9 mouse cellular contexts compared by ENCODE assay signal in genomic region chr2:112454125-112454861, GRCm38 (mm10). TPM values are rescaled to one million over a fixed set of nuclear protein-coding genes. Genes with fewer than 3 reads are reported as not detected.
DNase-seq lines count a peak whose midpoint lies in the region; ATAC-seq and TF ChIP-seq lines count a peak whose summit lies in the region.
"Had no signal": no experiment of that assay in that cellular context is flagged by ENCODE, and none has a peak within 500 bp of the region (broad histone marks: within the 10 kb centered on the region; RNA-seq: fewer than 3 reads in every experiment).

No protein-coding gene starts in this region.

- H3K4me3 ChIP-seq in heart, adult 2 months, result peak overlapping the region; percentile 76
- H3K4me3 ChIP-seq in ES-Bruce4 (ENCODE audit: low read depth, low read length) (peak overlapping the region; percentile 99), macrophage (ENCODE audit: inconsistent target) (peak overlapping the region; percentile 99)
- peak overlapping the region; percentile 69 for H3K4me3 ChIP-seq in forebrain, postnatal 0 days (ENCODE audit: low read depth, low read length)

- H3K4me1 ChIP-seq in heart, adult 2 months (ENCODE audit: control insufficient read depth, insufficient read depth, low read length), result no peaks in the 10 kb centered on the region; the same call in none of the 2 replicates
- no peaks in the 10 kb centered on the region for H3K4me1 ChIP-seq in ES-Bruce4 (ENCODE audit: control insufficient read depth, insufficient read depth, low read length)
- 0 out of 2 replicates have a peak, but pooled peaks cover 8% of the 10 kb centered on the region for H3K4me1 ChIP-seq in forebrain, postnatal 0 days (ENCODE audit: insufficient read depth)

- no peak for DNase-seq in heart, adult 2 months
- DNase-seq in heart, postnatal 36 days, result no peak
- no peak for DNase-seq in forebrain, postnatal 0 days
- no peak for DNase-seq in Muller cell, postnatal 12 days (ENCODE audit: inconsistent ontology term)
- DNase-seq in testis, postnatal 14 days (ENCODE audit: low spot score), result no peak
- DNase-seq in urinary bladder, adult 18-20 months (ENCODE audit: low spot score in 2 of 2), result no peak

- intact Hi-C loops in heart, adult 2 months (cut with DNase I), result loop anchor here (2.0 to 5.0 kb wide), 3 partner anchors 39 to 187 kb away; partner anchors contain the start of genes Aven, Gm21985, Katnbl1 and Slc12a6
- intact Hi-C loops in heart, postnatal 36 days (cut with DNase I), result loop anchor here (2.0 kb wide), 4 partner anchors 37 to 191 kb away; partner anchors contain the start of genes Emc4 and Katnbl1

- WGBS in heart, adult 2 months, result 30% methylated on average over 17 of the region's 17 CpGs
- 32% methylated on average over 17 of the region's 17 CpGs for WGBS in forebrain, postnatal 0 days
- 32% methylated on average over 17 of the region's 17 CpGs for WGBS in macrophage (ENCODE audit: missing documents)

- peak overlapping the region; percentile 92 for H3K27ac ChIP-seq in heart, adult 2 months
- H3K27ac ChIP-seq in ES-Bruce4 (ENCODE audit: insufficient read depth, low read length) (peak overlapping the region; percentile 82), macrophage (peak overlapping the region; percentile 80)
- peak overlapping the region; percentile 90 for H3K27ac ChIP-seq in forebrain, postnatal 0 days (ENCODE audit: low read depth, low read length)

- peaks cover 2% of the 10 kb centered on the region; the same call in 1 of the 2 replicates for H3K79me2 ChIP-seq in heart, adult 2 months (replicated peaks; ENCODE audit: control insufficient read depth, insufficient read depth, low read length)
- peaks cover 44% of the 10 kb centered on the region for H3K79me2 ChIP-seq in macrophage (ENCODE audit: inconsistent target)

- no peak for TF ChIP-seq POLR2A in heart, adult 2 months (IDR thresholded peaks at IDR 0.05; ENCODE audit: insufficient read depth, low read depth, low read length)
- no peak for TF ChIP-seq POLR2A in ES-Bruce4 (IDR thresholded peaks at IDR 0.05; ENCODE audit: insufficient read depth, low read length)

- H3K27me3 ChIP-seq in heart, adult 2 months (ENCODE audit: control insufficient read depth, insufficient read depth, low read length), result no peaks in the 10 kb centered on the region
- no peaks in the 10 kb centered on the region for H3K27me3 ChIP-seq in ES-Bruce4 (ENCODE audit: control insufficient read depth, insufficient read depth, low read length, poor library complexity, severe bottlenecking)
- no peaks in the 10 kb centered on the region for H3K27me3 ChIP-seq in forebrain, postnatal 0 days (ENCODE audit: insufficient read depth, low read length)

- peaks cover 6% of the 10 kb centered on the region for H3K36me3 ChIP-seq in heart, adult 2 months (ENCODE audit: control insufficient read depth, insufficient read depth, low read length)
- no peaks in the 10 kb centered on the region for H3K36me3 ChIP-seq in ES-Bruce4 (ENCODE audit: control insufficient read depth, insufficient read depth, low read length, poor library complexity, severe bottlenecking)
- no peaks in the 10 kb centered on the region for H3K36me3 ChIP-seq in forebrain, postnatal 0 days (ENCODE audit: insufficient read depth)
- H3K36me3 ChIP-seq in macrophage (ENCODE audit: inconsistent target), result peaks cover 7% of the 10 kb centered on the region; the same call in 1 of the 2 replicates

- TF ChIP-seq EP300 in heart, adult 2 months (IDR thresholded peaks at IDR 0.05; ENCODE audit: insufficient read depth, low read depth, low read length), result no peak
- no peak for TF ChIP-seq EP300 in ES-Bruce4 (IDR thresholded peaks at IDR 0.05; ENCODE audit: insufficient read depth, low read depth, low read length)

- H3K9me3 ChIP-seq in ES-Bruce4 (replicated peaks; ENCODE audit: control insufficient read depth, insufficient read depth, low read length, poor library complexity, severe bottlenecking), result no peaks in the 10 kb centered on the region
- H3K9me3 ChIP-seq in forebrain, postnatal 0 days (ENCODE audit: low read length), result no peaks in the 10 kb centered on the region

- TF ChIP-seq CTCF in heart, adult 2 months (IDR thresholded peaks at IDR 0.05), result no peak
- TF ChIP-seq CTCF in ES-Bruce4 (IDR thresholded peaks at IDR 0.05; ENCODE audit: low read depth, low read length), result no peak
- TF ChIP-seq CTCF in forebrain, postnatal 0 days (IDR thresholded peaks at IDR 0.05; ENCODE audit: low read depth), result no peak

- peak; percentile 53 for ATAC-seq in forebrain, postnatal 0 days

- peak overlapping the region; percentile 74 for H3K4me2 ChIP-seq in forebrain, postnatal 0 days (ENCODE audit: low read depth)

- H3K9ac ChIP-seq in heart, adult 2 months (ENCODE audit: low read depth, low read length), result peak overlapping the region; percentile 84
- peak overlapping the region; percentile 72 for H3K9ac ChIP-seq in ES-Bruce4 (ENCODE audit: low read depth, poor library complexity, severe bottlenecking)
- H3K9ac ChIP-seq in forebrain, postnatal 0 days, result peak overlapping the region; percentile 87

RNA-seq across cellular contexts. Expression of gene Emc7, which starts 0.5 kb away (rescaled TPM):
- total RNA-seq in heart, adult 2 months (2021), result 10 to 100 TPM; 14.3 to 17.7 TPM
- polyA plus RNA-seq in heart, adult 2 months (2012; rRNA removed), result 6.6 and 11.7 TPM in 2 replicates
- 10 to 100 TPM; 16.2 to 16.8 TPM for total RNA-seq in heart, postnatal 36 days (2021)
- 6.3 and 6.6 TPM in 2 replicates for polyA plus RNA-seq in ES-Bruce4 (2011; ENCODE audit: insufficient read depth, insufficient read length, low read depth, missing spikeins)
- total RNA-seq in forebrain, postnatal 0 days (2014; rRNA removed), result 18.2 and 18.4 TPM in 2 replicates
- 26.5 and 27.0 TPM in 2 replicates for polyA plus RNA-seq in forebrain, postnatal 0 days (2015; fragmentation: Nextera tagmentation; extraction: Ambion mirVana)
- 10 to 100 TPM in 1 of 26 experiments, 1 to 10 TPM in 25; 2.4 to 10.1 (median 5.8) TPM for total RNA-seq in macrophage (2018; cell fraction: chromatin; rRNA removed)
- total RNA-seq in macrophage (2018; cell fraction: cytosol; rRNA removed), result 10 to 100 TPM; 18.6 to 30.0 (median 24.8) TPM
- total RNA-seq in macrophage (2018; cell fraction: nucleus; rRNA removed), result 10 to 100 TPM in 18 of 26 experiments, 1 to 10 TPM in 8; 5.4 to 20.1 (median 12.9) TPM
- polyA plus RNA-seq in macrophage (2018), result 17.8 to 28.1 TPM (median 22.4 TPM) in 3 replicates

RNA-seq across cellular contexts. Expression of gene Chrm5, which starts 26.3 kb away (rescaled TPM):
- total RNA-seq in heart, adult 2 months (2021), result not detected
- polyA plus RNA-seq in heart, adult 2 months (2012; rRNA removed), result not detected in 2 replicates
- total RNA-seq in heart, postnatal 36 days (2021), result not detected
- polyA plus RNA-seq in ES-Bruce4 (2011; ENCODE audit: insufficient read depth, insufficient read length, low read depth, missing spikeins) (not detected in 2 replicates), macrophage (2018) (not detected in 3 replicates)
- total RNA-seq in forebrain, postnatal 0 days (2014; rRNA removed), result 3.8 and 4.7 TPM in 2 replicates
- polyA plus RNA-seq in forebrain, postnatal 0 days (2015; fragmentation: Nextera tagmentation; extraction: Ambion mirVana), result 1.2 and 2.7 TPM in 2 replicates
- not detected for total RNA-seq in macrophage (2018; cell fraction: chromatin; rRNA removed)
- total RNA-seq in macrophage (2018; cell fraction: cytosol; rRNA removed), result not detected
- total RNA-seq in macrophage (2018; cell fraction: nucleus; rRNA removed), result not detected
- total RNA-seq: heart, postnatal 10 days had no signal

RNA-seq across cellular contexts. Expression of gene Aven, which starts 38.5 kb away (rescaled TPM):
- total RNA-seq in heart, adult 2 months (2021), result 10 to 100 TPM; 16.9 to 18.4 TPM
- polyA plus RNA-seq in heart, adult 2 months (2012; rRNA removed), result 5.8 and 10.5 TPM in 2 replicates
- total RNA-seq in heart, postnatal 36 days (2021), result 10 to 100 TPM; 16.5 to 20.6 TPM
- polyA plus RNA-seq in ES-Bruce4 (2011; ENCODE audit: insufficient read depth, insufficient read length, low read depth, missing spikeins) (10.7 and 16.2 TPM in 2 replicates), macrophage (2018) (6.6 to 10.9 TPM (median 10.6 TPM) in 3 replicates)
- 4.3 and 4.6 TPM in 2 replicates for total RNA-seq in forebrain, postnatal 0 days (2014; rRNA removed)
- 1.9 and 3.2 TPM in 2 replicates for polyA plus RNA-seq in forebrain, postnatal 0 days (2015; fragmentation: Nextera tagmentation; extraction: Ambion mirVana)
- total RNA-seq in macrophage (2018; cell fraction: chromatin; rRNA removed), result 1 to 10 TPM in 23 of 26 experiments, under 1 TPM in 3; 0.82 to 3.4 (median 2.0) TPM
- total RNA-seq in macrophage (2018; cell fraction: cytosol; rRNA removed), result 10 to 100 TPM in 5 of 26 experiments, 1 to 10 TPM in 21; 4.2 to 13.6 (median 8.4) TPM
- 1 to 10 TPM; 1.2 to 7.5 (median 2.9) TPM for total RNA-seq in macrophage (2018; cell fraction: nucleus; rRNA removed)
